Mouse (Mus musculus): Measurements from ENCODE around the gene Arhgef6. TPM values are rescaled to one million over a fixed set of nuclear protein-coding genes. Genes with fewer than 3 reads are reported as not detected.

Arhgef6 gene
- polyA plus RNA-seq, 1 experiment, result 2.4 TPM

- Histone ChIP-seq H3K27me3 (ENCODE audit: control insufficient read depth, insufficient read depth, low read length) (no peaks in the 10 kb centered on the region), H3K4me1 (ENCODE audit: control insufficient read depth, insufficient read depth, insufficient read length, low read length) (peaks cover 3% of the 10 kb centered on the region; the same call in 1 of the 2 replicates), H3K36me3 (ENCODE audit: control insufficient read depth, insufficient read depth, low read length) (no peaks in the 10 kb centered on the region), H3K4me3 (ENCODE audit: low read depth, low read length) (peak overlapping the region; percentile 63), H3K27ac (ENCODE audit: insufficient read depth, low read depth, low read length) (no peak overlapping the region; the same call in 1 of the 2 replicates)
- TF ChIP-seq POLR2A (IDR thresholded peaks at IDR 0.05; ENCODE audit: low read depth, low read length) (no peak), CTCF (IDR thresholded peaks at IDR 0.05; ENCODE audit: extremely low read depth, insufficient read length, insufficient replicate concordance, low read depth, low read length) (no peak)
- WGBS, result 31% methylated on average over 16 of the region's 16 CpGs
Measured at GRCm38 (mm10) chrX:57326487-57327221, 11.9 kb downstream of the Arhgef6 start.

GRCm38 (mm10) chrX:57325861-57326461 is 12.6 kb downstream of the Arhgef6 start:
- no peaks in the 10 kb centered on the region for H3K36me3 ChIP-seq (ENCODE audit: control insufficient read depth, insufficient read depth, low read length)
- TF ChIP-seq CTCF (IDR thresholded peaks at IDR 0.05; ENCODE audit: extremely low read depth, insufficient read length, insufficient replicate concordance, low read depth, low read length) (no peak), POLR2A (IDR thresholded peaks at IDR 0.05; ENCODE audit: low read depth, low read length) (no peak)
- 16% methylated on average over 29 of the region's 29 CpGs for WGBS
- peak overlapping the region; percentile 63 for H3K4me3 ChIP-seq (ENCODE audit: low read depth, low read length)
- H3K4me1 ChIP-seq (ENCODE audit: control insufficient read depth, insufficient read depth, insufficient read length, low read length), result peaks cover 3% of the 10 kb centered on the region; the same call in 1 of the 2 replicates
- H3K27me3 ChIP-seq (ENCODE audit: control insufficient read depth, insufficient read depth, low read length), result no peaks in the 10 kb centered on the region
- no peak overlapping the region for H3K27ac ChIP-seq (ENCODE audit: insufficient read depth, low read depth, low read length)

DNA sequence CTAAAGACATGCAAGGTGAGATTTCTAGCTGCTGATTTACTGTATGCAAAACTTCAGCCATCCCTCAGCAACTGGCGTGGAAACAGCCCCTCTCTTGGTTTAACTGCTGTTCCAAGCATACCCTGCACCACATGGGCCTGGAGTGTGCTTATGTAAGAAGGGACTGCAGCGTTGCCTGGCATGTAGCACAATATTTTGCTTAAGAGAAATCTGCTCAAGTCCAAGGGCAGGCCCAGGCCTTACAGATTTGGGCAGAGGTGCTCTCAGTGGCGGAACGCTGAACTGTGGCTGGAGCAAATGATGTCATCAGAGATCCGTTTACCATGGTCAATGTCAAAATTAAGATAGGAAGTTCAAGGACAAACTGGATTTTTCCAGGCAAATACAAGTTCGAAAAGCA is 13.6 kb downstream of the Arhgef6 start:
- Histone ChIP-seq H3K27me3 (ENCODE audit: control insufficient read depth, insufficient read depth, low read length) (no peaks in the 10 kb centered on the region), H3K36me3 (ENCODE audit: control insufficient read depth, insufficient read depth, low read length) (no peaks in the 10 kb centered on the region), H3K4me1 (ENCODE audit: control insufficient read depth, insufficient read depth, insufficient read length, low read length) (peaks cover 3% of the 10 kb centered on the region; the same call in 1 of the 2 replicates), H3K4me3 (ENCODE audit: low read depth, low read length) (no peak overlapping the region), H3K27ac (ENCODE audit: insufficient read depth, low read depth, low read length) (no peak overlapping the region)
- WGBS, result 70% methylated on average over 6 of the region's 6 CpGs
- TF ChIP-seq POLR2A (IDR thresholded peaks at IDR 0.05; ENCODE audit: low read depth, low read length) (no peak), CTCF (IDR thresholded peaks at IDR 0.05; ENCODE audit: extremely low read depth, insufficient read length, insufficient replicate concordance, low read depth, low read length) (no peak)

DNA sequence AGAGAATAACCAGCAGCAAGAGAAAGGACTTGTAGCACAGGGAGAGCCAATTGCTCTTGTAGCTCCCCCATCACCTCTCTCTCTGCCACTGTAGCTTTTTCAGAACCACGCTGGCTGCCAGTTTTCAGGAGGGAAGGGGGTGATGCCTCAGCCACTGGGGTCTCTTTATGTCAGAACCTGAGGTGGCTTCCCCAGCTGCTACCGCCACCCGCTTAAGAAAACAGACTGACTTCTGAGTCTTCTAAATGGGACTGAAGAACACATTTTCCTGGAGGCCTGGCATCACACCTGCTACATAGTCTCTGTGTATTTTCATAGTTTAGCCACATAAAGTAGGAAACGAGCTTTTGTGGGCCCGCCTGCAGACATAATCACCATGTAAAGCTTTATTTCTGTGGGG is 26.5 kb downstream of the Arhgef6 start:
- 83% methylated on average over 5 of the region's 5 CpGs for WGBS
- H3K27ac ChIP-seq (ENCODE audit: insufficient read depth, low read depth, low read length), result no peak overlapping the region
- H3K36me3 ChIP-seq (ENCODE audit: control insufficient read depth, insufficient read depth, low read length), result no peaks in the 10 kb centered on the region
- TF ChIP-seq CTCF (IDR thresholded peaks at IDR 0.05; ENCODE audit: extremely low read depth, insufficient read length, insufficient replicate concordance, low read depth, low read length), result no peak
- TF ChIP-seq POLR2A (IDR thresholded peaks at IDR 0.05; ENCODE audit: low read depth, low read length), result no peak
- H3K27me3 ChIP-seq (ENCODE audit: control insufficient read depth, insufficient read depth, low read length), result no peaks in the 10 kb centered on the region
- H3K4me1 ChIP-seq (ENCODE audit: control insufficient read depth, insufficient read depth, insufficient read length, low read length), result no peaks in the 10 kb centered on the region
- no peak overlapping the region for H3K4me3 ChIP-seq (ENCODE audit: low read depth, low read length)

DNA sequence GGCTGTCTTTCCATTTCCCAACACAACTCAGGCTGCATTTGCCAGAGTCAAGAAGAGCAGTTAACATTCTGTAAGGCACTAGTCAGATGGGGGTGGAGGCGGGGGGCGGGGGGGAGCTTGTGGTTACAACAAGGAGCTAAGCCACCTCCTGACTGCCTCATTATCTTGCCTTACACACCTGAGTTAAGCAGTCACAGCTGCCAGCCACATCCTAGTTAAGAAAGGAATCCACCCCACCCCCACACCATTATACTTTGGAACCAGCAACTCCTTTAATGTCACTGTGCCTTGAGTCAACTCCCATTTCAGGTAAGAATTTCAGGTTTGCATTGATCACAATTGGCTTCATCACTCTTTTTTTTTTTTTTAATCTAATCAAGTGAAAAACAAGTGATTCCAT is 28.5 kb downstream of the Arhgef6 start:
- H3K36me3 ChIP-seq (ENCODE audit: control insufficient read depth, insufficient read depth, low read length), result no peaks in the 10 kb centered on the region
- 57% methylated on average over 2 of the region's 2 CpGs for WGBS
- no peaks in the 10 kb centered on the region for H3K27me3 ChIP-seq (ENCODE audit: control insufficient read depth, insufficient read depth, low read length)
- H3K27ac ChIP-seq (ENCODE audit: insufficient read depth, low read depth, low read length), result no peak overlapping the region
- TF ChIP-seq CTCF (IDR thresholded peaks at IDR 0.05; ENCODE audit: extremely low read depth, insufficient read length, insufficient replicate concordance, low read depth, low read length) (no peak), POLR2A (IDR thresholded peaks at IDR 0.05; ENCODE audit: low read depth, low read length) (no peak)
- H3K4me1 ChIP-seq (ENCODE audit: control insufficient read depth, insufficient read depth, insufficient read length, low read length), result no peaks in the 10 kb centered on the region
- H3K4me3 ChIP-seq (ENCODE audit: low read depth, low read length), result no peak overlapping the region

DNA sequence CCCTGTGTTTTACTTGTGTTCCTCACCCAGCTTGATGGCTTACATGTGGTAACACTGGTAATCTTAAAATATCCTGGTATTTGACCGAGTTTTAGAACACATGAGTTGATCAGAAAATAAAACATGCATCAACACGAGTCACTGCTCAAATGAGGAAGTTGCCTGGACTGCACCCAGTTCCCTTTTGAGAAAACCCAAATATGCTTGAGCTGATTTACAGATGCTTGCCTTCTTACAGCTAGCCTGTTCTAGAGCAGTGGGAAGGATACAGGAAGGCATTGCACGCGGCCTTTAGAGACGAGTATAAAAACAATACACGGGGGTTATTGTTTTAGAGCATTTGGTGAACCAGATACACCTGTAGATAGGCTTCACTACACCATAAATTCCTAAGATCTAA is 31.8 kb downstream of the Arhgef6 start:
- H3K36me3 ChIP-seq (ENCODE audit: control insufficient read depth, insufficient read depth, low read length), result no peaks in the 10 kb centered on the region
- H3K4me1 ChIP-seq (ENCODE audit: control insufficient read depth, insufficient read depth, insufficient read length, low read length), result no peaks in the 10 kb centered on the region
- no peak for TF ChIP-seq POLR2A (IDR thresholded peaks at IDR 0.05; ENCODE audit: low read depth, low read length)
- no peak for TF ChIP-seq CTCF (IDR thresholded peaks at IDR 0.05; ENCODE audit: extremely low read depth, insufficient read length, insufficient replicate concordance, low read depth, low read length)
- no peaks in the 10 kb centered on the region for H3K27me3 ChIP-seq (ENCODE audit: control insufficient read depth, insufficient read depth, low read length)
- H3K27ac ChIP-seq (ENCODE audit: insufficient read depth, low read depth, low read length), result peak overlapping the region; percentile 15; the same call in 1 of the 2 replicates
- WGBS, result 60% methylated on average over 6 of the region's 6 CpGs
- H3K4me3 ChIP-seq (ENCODE audit: low read depth, low read length), result no peak overlapping the region

DNA sequence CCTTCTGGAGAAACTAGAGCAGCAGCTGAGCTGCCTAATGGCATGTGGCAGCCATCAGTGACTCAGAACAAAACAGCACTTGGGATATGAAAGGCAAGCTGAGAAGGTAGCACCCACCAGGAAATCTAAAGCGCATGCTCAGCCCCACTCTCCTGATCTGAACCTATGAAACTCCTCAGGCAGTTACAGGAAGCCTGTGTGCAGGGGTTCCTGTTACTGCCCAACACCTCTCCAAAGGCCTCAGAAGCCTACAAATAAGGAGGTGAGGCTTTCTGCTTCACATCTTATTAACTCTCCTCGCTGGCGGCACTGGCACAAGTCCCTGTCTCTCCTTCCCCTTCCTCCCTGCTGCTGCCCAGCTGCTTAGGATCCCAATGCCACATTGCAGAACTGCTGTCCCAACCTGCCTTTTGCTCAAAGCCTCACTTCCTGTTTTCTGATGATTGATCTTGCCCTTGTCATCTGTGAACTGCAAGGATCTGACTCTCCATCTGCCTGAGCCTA is 33.7 kb downstream of the Arhgef6 start:
- Histone ChIP-seq H3K27ac (ENCODE audit: insufficient read depth, low read depth, low read length) (peak overlapping the region; percentile 32; the same call in 1 of the 2 replicates), H3K36me3 (ENCODE audit: control insufficient read depth, insufficient read depth, low read length) (no peaks in the 10 kb centered on the region), H3K27me3 (ENCODE audit: control insufficient read depth, insufficient read depth, low read length) (no peaks in the 10 kb centered on the region), H3K4me3 (ENCODE audit: low read depth, low read length) (no peak overlapping the region), H3K4me1 (ENCODE audit: control insufficient read depth, insufficient read depth, insufficient read length, low read length) (no peaks in the 10 kb centered on the region)
- WGBS, result 63% methylated on average over 3 of the region's 3 CpGs
- TF ChIP-seq POLR2A (IDR thresholded peaks at IDR 0.05; ENCODE audit: low read depth, low read length), result no peak
- TF ChIP-seq CTCF (IDR thresholded peaks at IDR 0.05; ENCODE audit: extremely low read depth, insufficient read length, insufficient replicate concordance, low read depth, low read length), result no peak
